Mouse (Mus musculus): ENCODE measurements around the gene Eif4e2. TPM values are rescaled to one million over a fixed set of nuclear protein-coding genes. Genes with fewer than 3 reads are reported as not detected.
A peak's percentile ranks its signal among the peaks of the same experiment; 100 is the strongest.

Gene Eif4e2
- polyA plus RNA-seq, 1 experiment: 221 TPM

GRCm38 (mm10) chr1:87264134-87265006 lies 50.7 kb downstream of the Eif4e2 start, which contains the start of gene Efhd1:
Gene Efhd1 (plus strand): TSS chr1:87264363.
- Histone ChIP-seq H3K79me2 (ENCODE audit: control insufficient read depth, insufficient read depth) (no peaks in the 10 kb centered on the region), H3K27me3 (ENCODE audit: control insufficient read depth, insufficient read depth, insufficient read length) (peaks cover 10% of the 10 kb centered on the region), H3K36me3 (ENCODE audit: control insufficient read depth, insufficient read depth) (no peaks in the 10 kb centered on the region), H3ac (ENCODE audit: control insufficient read depth, insufficient read length) (no peak within 1 kb of the TSS), H3K4me3 (peak within 1 kb of the TSS; percentile 17), H3K4me2 (ENCODE audit: low read depth) (peak within 1 kb of the TSS; percentile 75)
- TF ChIP-seq TCF12 (IDR thresholded peaks at IDR 0.05; ENCODE audit: insufficient read depth, poor library complexity, severe bottlenecking) (no peak), POLR2A (IDR thresholded peaks at IDR 0.05; ENCODE audit: insufficient read length, low read depth) (peak; percentile 47)

GRCm38 (mm10) chr1:87265200-87265599 lies 51.5 kb downstream of the Eif4e2 start:
- peak overlapping the region; percentile 17 for H3K4me3 ChIP-seq
- H3K4me2 ChIP-seq (ENCODE audit: low read depth): no peak overlapping the region
- H3K36me3 ChIP-seq (ENCODE audit: control insufficient read depth, insufficient read depth): no peaks in the 10 kb centered on the region
- peaks cover 10% of the 10 kb centered on the region for H3K27me3 ChIP-seq (ENCODE audit: control insufficient read depth, insufficient read depth, insufficient read length)
- TF ChIP-seq USF1 (IDR thresholded peaks at IDR 0.05; ENCODE audit: low read depth): no peak
- no peak for TF ChIP-seq REST (IDR thresholded peaks at IDR 0.05; ENCODE audit: insufficient read depth, insufficient read length)
- TF ChIP-seq MYOD1 (IDR thresholded peaks at IDR 0.05; ENCODE audit: control insufficient read depth in 1 of 3, insufficient read length in 2 of 3, low read depth in 2 of 3): no peak
- TF ChIP-seq E2F4 (IDR thresholded peaks at IDR 0.05; ENCODE audit: insufficient read depth): no peak
- TF ChIP-seq TCF3 (IDR thresholded peaks at IDR 0.05; ENCODE audit: insufficient read length, low read depth): no peak
- TF ChIP-seq CEBPB (IDR thresholded peaks at IDR 0.05; ENCODE audit: insufficient read depth, poor library complexity, severe bottlenecking): no peak
- TF ChIP-seq POLR2AphosphoS2 (IDR thresholded peaks at IDR 0.05; ENCODE audit: insufficient read length, low read depth): no peak
- TF ChIP-seq MYOG (IDR thresholded peaks at IDR 0.05; ENCODE audit: control insufficient read depth in 1 of 3, insufficient read depth in 1 of 3, insufficient read length in 2 of 3, low read depth in 2 of 3): no peak
- no peaks in the 10 kb centered on the region for H3K79me2 ChIP-seq (ENCODE audit: control insufficient read depth, insufficient read depth)
- H3ac ChIP-seq (ENCODE audit: control insufficient read depth, insufficient read length): no peak overlapping the region

- Histone ChIP-seq H3K4me2 (ENCODE audit: low read depth) (no peak overlapping the region), H3K36me3 (ENCODE audit: control insufficient read depth, insufficient read depth) (no peaks in the 10 kb centered on the region), H3ac (ENCODE audit: control insufficient read depth, insufficient read length) (no peak overlapping the region), H3K4me3 (no peak overlapping the region), H3K27me3 (ENCODE audit: control insufficient read depth, insufficient read depth, insufficient read length) (peaks cover 10% of the 10 kb centered on the region), H3K79me2 (ENCODE audit: control insufficient read depth, insufficient read depth) (no peaks in the 10 kb centered on the region)
- TF ChIP-seq REST (IDR thresholded peaks at IDR 0.05; ENCODE audit: insufficient read depth, insufficient read length) (no peak), MYOG (IDR thresholded peaks at IDR 0.05; ENCODE audit: control insufficient read depth in 1 of 3, insufficient read depth in 1 of 3, insufficient read length in 2 of 3, low read depth in 2 of 3) (no peak), MYOD1 (IDR thresholded peaks at IDR 0.05; ENCODE audit: control insufficient read depth in 1 of 3, insufficient read length in 2 of 3, low read depth in 2 of 3) (no peak), USF1 (IDR thresholded peaks at IDR 0.05; ENCODE audit: low read depth) (no peak), POLR2AphosphoS2 (IDR thresholded peaks at IDR 0.05; ENCODE audit: insufficient read length, low read depth) (no peak), TCF3 (IDR thresholded peaks at IDR 0.05; ENCODE audit: insufficient read length, low read depth) (no peak), POLR2A (IDR thresholded peaks at IDR 0.05; ENCODE audit: insufficient read length, low read depth) (no peak), E2F4 (IDR thresholded peaks at IDR 0.05; ENCODE audit: insufficient read depth) (no peak), CEBPB (IDR thresholded peaks at IDR 0.05; ENCODE audit: insufficient read depth, poor library complexity, severe bottlenecking) (no peak), MAX (IDR thresholded peaks at IDR 0.05; ENCODE audit: low read depth) (no peak), TCF12 (IDR thresholded peaks at IDR 0.05; ENCODE audit: insufficient read depth, poor library complexity, severe bottlenecking) (no peak), SRF (IDR thresholded peaks at IDR 0.05; ENCODE audit: control insufficient read depth, insufficient read length, low read depth) (no peak)
Measured at GRCm38 (mm10) chr1:87266296-87267090, 52.8 kb downstream of the Eif4e2 start.

- H3K27me3 ChIP-seq (ENCODE audit: control insufficient read depth, insufficient read depth, insufficient read length): no peaks in the 10 kb centered on the region
- no peaks in the 10 kb centered on the region for H3K36me3 ChIP-seq (ENCODE audit: control insufficient read depth, insufficient read depth)
- H3K79me2 ChIP-seq (ENCODE audit: control insufficient read depth, insufficient read depth): no peaks in the 10 kb centered on the region
- H3K4me3 ChIP-seq: no peak overlapping the region
- peak overlapping the region; percentile 53 for H3K4me2 ChIP-seq (ENCODE audit: low read depth)
- TF ChIP-seq SRF (IDR thresholded peaks at IDR 0.05; ENCODE audit: control insufficient read depth, insufficient read length, low read depth) (no peak), MAX (IDR thresholded peaks at IDR 0.05; ENCODE audit: low read depth) (no peak), CEBPB (IDR thresholded peaks at IDR 0.05; ENCODE audit: insufficient read depth, poor library complexity, severe bottlenecking) (no peak), E2F4 (IDR thresholded peaks at IDR 0.05; ENCODE audit: insufficient read depth) (no peak), REST (IDR thresholded peaks at IDR 0.05; ENCODE audit: insufficient read depth, insufficient read length) (no peak), TCF3 (IDR thresholded peaks at IDR 0.05; ENCODE audit: insufficient read length, low read depth) (no peak), USF1 (IDR thresholded peaks at IDR 0.05; ENCODE audit: low read depth) (no peak)
- H3ac ChIP-seq (ENCODE audit: control insufficient read depth, insufficient read length): no peak overlapping the region
Measured at GRCm38 (mm10) chr1:87270204-87270603, 56.5 kb downstream of the Eif4e2 start.
